Mouse (Mus musculus) layer of hippocampus, adult 18-20 months (tissue): ENCODE measurements around the gene Ptpn1. TPM values are rescaled to one million over a fixed set of nuclear protein-coding genes. Genes with fewer than 3 reads are reported as not detected.

ENCODE experiments used
- DNase-seq, 2 experiments: peaks; one replicate each; pipeline ENCODE4 v3.0.0; 2022; ENCODE audit warnings: low spot score in 2 of 2
- long read RNA-seq: library from polyadenylated mRNA; stranded (forward); transcript quantifications from one replicate; pipeline ENCODE4 v2.0.0, GENCODE M21; 2021
- total RNA-seq, 2 experiments: library from RNA; stranded (reverse); gene quantifications; 2 replicates each; pipeline ENCODE4 v1.2.3; 2021

Gene Ptpn1
- 10 to 100 TPM; 64.8 to 68.8 TPM for total RNA-seq
- long read RNA-seq, full-length matches to known transcripts = 68 of 95 reads
- long read RNA-seq, partial matches to known transcripts = 19 of 95 reads
- long read RNA-seq, other reads (novel, unspliced or antisense) = 8 of 95 reads

- peak; percentile 98 for DNase-seq
Observed at GRCm38 (mm10) chr2:167931985-167932726, at the start of gene Ptpn1. TSS of gene Ptpn1 (plus strand) at chr2:167932057.

- no peak for DNase-seq
Observed at GRCm38 (mm10) chr2:167886485-167886884, 45.4 kb upstream of the Ptpn1 start.

GRCm38 (mm10) chr2:167887516-167888347 lies 44.1 kb upstream of the Ptpn1 start:
- no peak for DNase-seq

- DNase-seq = no peak
Observed at GRCm38 (mm10) chr2:167888834-167889233, 43.0 kb upstream of the Ptpn1 start.

- no peak for DNase-seq
Observed at GRCm38 (mm10) chr2:167889886-167890285, 42.0 kb upstream of the Ptpn1 start.

GRCm38 (mm10) chr2:167891908-167892307 lies 39.9 kb upstream of the Ptpn1 start:
- DNase-seq = peak; percentile 52 to 65

- DNase-seq = no peak
Observed at GRCm38 (mm10) chr2:167893680-167894079, 38.2 kb upstream of the Ptpn1 start.

- DNase-seq = peak; percentile 76 to 91
Observed at GRCm38 (mm10) chr2:167894948-167895372, 36.9 kb upstream of the Ptpn1 start.

GRCm38 (mm10) chr2:167897896-167898295 lies 34.0 kb upstream of the Ptpn1 start:
- peak; percentile 53 to 72 for DNase-seq

- no peak for DNase-seq
Observed at GRCm38 (mm10) chr2:167899989-167900421, 31.9 kb upstream of the Ptpn1 start.

GRCm38 (mm10) chr2:167902116-167902703 lies 29.6 kb upstream of the Ptpn1 start:
- DNase-seq = no peak

GRCm38 (mm10) chr2:167903242-167903952 lies 28.5 kb upstream of the Ptpn1 start:
- no peak for DNase-seq

GRCm38 (mm10) chr2:167904621-167905367 lies 27.1 kb upstream of the Ptpn1 start:
- DNase-seq = no peak

- DNase-seq = no peak
Observed at GRCm38 (mm10) chr2:167905561-167905960, 26.3 kb upstream of the Ptpn1 start.

- no peak for DNase-seq
Observed at GRCm38 (mm10) chr2:167906729-167907128, 25.1 kb upstream of the Ptpn1 start.

GRCm38 (mm10) chr2:167909531-167910177 lies 22.2 kb upstream of the Ptpn1 start:
- no peak for DNase-seq

- DNase-seq = no peak
Observed at GRCm38 (mm10) chr2:167910178-167910540, 21.7 kb upstream of the Ptpn1 start.

GRCm38 (mm10) chr2:167911511-167911910 lies 20.3 kb upstream of the Ptpn1 start:
- DNase-seq = no peak

GRCm38 (mm10) chr2:167919081-167919480 lies 12.8 kb upstream of the Ptpn1 start:
- DNase-seq = no peak

- DNase-seq = no peak
Observed at GRCm38 (mm10) chr2:167920041-167920440, 11.8 kb upstream of the Ptpn1 start.
